Mouse (Mus musculus) olfactory bulb, adult 2 months (tissue): ENCODE results near the gene Ncam2.

Experiments used
- CTCF ChIP-seq: fragments of 200-500 bp; IDR thresholded peaks from 2 replicates; pipeline ENCODE4 v1.5.1; 2012; ENCODE audit warnings: low read depth, mild to moderate bottlenecking, low read length, moderate library complexity; ENCODE audit not compliant: insufficient read depth
- POLR2A ChIP-seq: fragments of 200-500 bp; IDR thresholded peaks from 2 replicates; pipeline ENCODE4 v1.6.1; 2012; ENCODE audit warnings: mild to moderate bottlenecking, low read depth, low read length, moderate library complexity; ENCODE audit not compliant: insufficient read depth

GRCm38 (mm10) chr16:81650286-81650685 lies 449.8 kb downstream of the Ncam2 start:
- TF ChIP-seq CTCF = no peak
- no peak for TF ChIP-seq POLR2A
